Mouse (Mus musculus): ENCODE measurements around the gene Creb5. TPM values are rescaled to one million over a fixed set of nuclear protein-coding genes. Genes with fewer than 3 reads are reported as not detected.

Gene Creb5
- polyA plus RNA-seq, 2 experiments, result 20.0 to 46.1 TPM

DNA sequence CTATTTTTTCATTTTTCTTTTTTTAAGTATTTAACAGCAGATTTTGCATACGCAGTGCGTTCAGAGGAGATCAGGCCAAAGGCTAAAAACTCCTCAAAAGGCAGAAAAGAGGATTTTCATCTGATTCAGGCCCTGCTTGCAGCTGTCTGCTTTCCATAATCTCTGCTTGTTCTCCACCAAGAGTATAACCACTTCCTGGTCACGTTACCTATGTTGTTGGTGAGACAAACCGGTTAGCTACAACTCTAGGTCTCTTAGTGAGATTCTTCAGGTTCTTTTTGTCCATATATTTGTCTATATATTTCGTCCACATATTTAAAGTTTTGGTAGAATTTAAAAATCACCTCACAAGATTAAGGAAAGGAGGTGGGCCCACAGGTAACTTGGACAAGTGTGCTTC, 102.2 kb downstream of the Creb5 start:
- Histone ChIP-seq H3K4me3 (replicated peaks; ENCODE audit: low read length) (no peak overlapping the region), H3K27me3 (ENCODE audit: control insufficient read depth, insufficient read depth, low read length) (no peaks in the 10 kb centered on the region), H3K27ac (replicated peaks; ENCODE audit: low read depth, low read length) (no peak overlapping the region), H3K9ac (ENCODE audit: low read depth, low read length, severe bottlenecking) (no peak overlapping the region), H3K4me1 (ENCODE audit: control insufficient read depth, insufficient read depth, low read length) (peaks cover 35% of the 10 kb centered on the region), H3K9me3 (ENCODE audit: control insufficient read depth, low read length) (no peaks in the 10 kb centered on the region), H3K4me2 (replicated peaks; ENCODE audit: low read depth, low read length, severe bottlenecking) (no peak overlapping the region), H3K36me3 (ENCODE audit: control insufficient read depth, insufficient read depth, low read length) (peaks cover 13% of the 10 kb centered on the region; the same call in 1 of the 2 replicates)
- WGBS, result 93% methylated on average over 5 of the region's 5 CpGs
- no peak for TF ChIP-seq POLR2A (IDR thresholded peaks at IDR 0.05; ENCODE audit: borderline replicate concordance, extremely low read depth, insufficient read depth, insufficient read length)
- no peak for ATAC-seq (ENCODE audit: low FRiP score, low read depth)
- DNase-seq (ENCODE audit: low spot score), result no peak

- Histone ChIP-seq H3K9me3 (ENCODE audit: control insufficient read depth, low read length) (no peaks in the 10 kb centered on the region), H3K27me3 (ENCODE audit: control insufficient read depth, insufficient read depth, low read length) (no peaks in the 10 kb centered on the region), H3K4me3 (replicated peaks; ENCODE audit: low read length) (no peak overlapping the region), H3K9ac (ENCODE audit: low read depth, low read length, severe bottlenecking) (no peak overlapping the region), H3K36me3 (ENCODE audit: control insufficient read depth, insufficient read depth, low read length) (peaks cover 13% of the 10 kb centered on the region; the same call in 1 of the 2 replicates), H3K27ac (replicated peaks; ENCODE audit: low read depth, low read length) (peak overlapping the region; percentile 52; the same call in 1 of the 2 replicates), H3K4me1 (ENCODE audit: control insufficient read depth, insufficient read depth, low read length) (peaks cover 38% of the 10 kb centered on the region), H3K4me2 (replicated peaks; ENCODE audit: low read depth, low read length, severe bottlenecking) (no peak overlapping the region)
- no peak for ATAC-seq (ENCODE audit: low FRiP score, low read depth)
- no peak for TF ChIP-seq POLR2A (IDR thresholded peaks at IDR 0.05; ENCODE audit: borderline replicate concordance, extremely low read depth, insufficient read depth, insufficient read length)
- 15% methylated on average over 6 of the region's 6 CpGs for WGBS
- DNase-seq (ENCODE audit: low spot score), result no peak
Measured at GRCm38 (mm10) chr6:53390413-53390812, 103.3 kb downstream of the Creb5 start.

DNA sequence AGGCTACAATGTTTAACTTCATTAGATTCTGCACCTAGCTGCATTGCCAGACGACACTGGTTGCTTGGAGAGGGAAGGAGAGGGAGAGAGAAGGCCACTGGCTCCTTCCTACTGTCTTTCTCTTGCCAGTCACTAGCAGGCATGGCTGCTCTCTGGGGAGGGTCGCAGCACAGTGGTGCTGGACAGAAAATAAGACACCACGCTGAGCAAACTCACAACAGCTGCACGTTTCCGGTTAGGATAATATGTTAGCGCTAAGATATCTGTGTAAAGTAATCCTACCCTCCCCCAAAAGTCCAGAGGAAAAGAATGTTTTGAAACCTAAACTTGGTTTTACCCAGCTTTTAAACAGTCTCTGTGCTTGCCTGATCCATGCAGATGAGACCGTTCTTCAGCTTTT, 107.0 kb downstream of the Creb5 start:
- no peaks in the 10 kb centered on the region for H3K9me3 ChIP-seq (ENCODE audit: control insufficient read depth, low read length)
- peaks cover 37% of the 10 kb centered on the region for H3K4me1 ChIP-seq (ENCODE audit: control insufficient read depth, insufficient read depth, low read length)
- peak overlapping the region; percentile 28; the same call in 1 of the 2 replicates for H3K27ac ChIP-seq (replicated peaks; ENCODE audit: low read depth, low read length)
- no peaks in the 10 kb centered on the region for H3K27me3 ChIP-seq (ENCODE audit: control insufficient read depth, insufficient read depth, low read length)
- H3K4me2 ChIP-seq (replicated peaks; ENCODE audit: low read depth, low read length, severe bottlenecking), result no peak overlapping the region
- H3K4me3 ChIP-seq (replicated peaks; ENCODE audit: low read length), result no peak overlapping the region
- peak; percentile 79 for ATAC-seq (ENCODE audit: low FRiP score, low read depth)
- H3K36me3 ChIP-seq (ENCODE audit: control insufficient read depth, insufficient read depth, low read length), result 0 out of 2 replicates have a peak, but pooled peaks cover 14% of the 10 kb centered on the region
- H3K9ac ChIP-seq (ENCODE audit: low read depth, low read length, severe bottlenecking), result no peak overlapping the region
- TF ChIP-seq POLR2A (IDR thresholded peaks at IDR 0.05; ENCODE audit: borderline replicate concordance, extremely low read depth, insufficient read depth, insufficient read length), result no peak
- peak; percentile 62 for DNase-seq (ENCODE audit: low spot score)
- 22% methylated on average over 7 of the region's 7 CpGs for WGBS

GRCm38 (mm10) chr6:53395208-53395607, 108.1 kb downstream of the Creb5 start:
- DNase-seq (ENCODE audit: low spot score) (no peak), ATAC-seq (ENCODE audit: low FRiP score, low read depth) (no peak)
- Histone ChIP-seq H3K4me2 (replicated peaks; ENCODE audit: low read depth, low read length, severe bottlenecking) (no peak overlapping the region), H3K27ac (replicated peaks; ENCODE audit: low read depth, low read length) (no peak overlapping the region), H3K9me3 (ENCODE audit: control insufficient read depth, low read length) (no peaks in the 10 kb centered on the region), H3K9ac (ENCODE audit: low read depth, low read length, severe bottlenecking) (no peak overlapping the region), H3K27me3 (ENCODE audit: control insufficient read depth, insufficient read depth, low read length) (no peaks in the 10 kb centered on the region), H3K36me3 (ENCODE audit: control insufficient read depth, insufficient read depth, low read length) (0 out of 2 replicates have a peak, but pooled peaks cover 6% of the 10 kb centered on the region), H3K4me3 (replicated peaks; ENCODE audit: low read length) (no peak overlapping the region), H3K4me1 (ENCODE audit: control insufficient read depth, insufficient read depth, low read length) (peaks cover 43% of the 10 kb centered on the region)
- no peak for TF ChIP-seq POLR2A (IDR thresholded peaks at IDR 0.05; ENCODE audit: borderline replicate concordance, extremely low read depth, insufficient read depth, insufficient read length)
- WGBS, result 54% methylated on average over 4 of the region's 4 CpGs

DNA sequence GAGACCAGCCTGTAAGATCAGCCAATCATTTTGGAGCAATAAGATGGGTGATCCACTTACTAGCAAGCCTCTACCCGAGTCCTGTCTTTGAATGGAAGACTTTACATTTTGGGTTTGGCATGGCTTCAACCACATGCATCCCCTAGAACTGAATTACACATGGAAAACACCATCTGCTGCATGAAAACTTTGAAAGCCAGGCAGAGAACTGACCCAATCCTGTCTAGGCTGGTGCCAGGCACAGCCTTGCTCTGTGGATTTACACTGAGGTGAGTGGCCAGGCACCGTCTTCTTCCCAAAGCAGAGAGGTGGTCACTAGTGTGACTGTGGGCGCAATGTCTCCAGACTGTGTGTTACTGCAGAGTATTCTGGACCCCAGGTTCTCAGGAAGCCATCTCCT, 109.4 kb downstream of the Creb5 start:
- no peak for ATAC-seq (ENCODE audit: low FRiP score, low read depth)
- no peak for DNase-seq (ENCODE audit: low spot score)
- no peak overlapping the region for H3K4me2 ChIP-seq (replicated peaks; ENCODE audit: low read depth, low read length, severe bottlenecking)
- no peaks in the 10 kb centered on the region for H3K9me3 ChIP-seq (ENCODE audit: control insufficient read depth, low read length)
- H3K27ac ChIP-seq (replicated peaks; ENCODE audit: low read depth, low read length), result no peak overlapping the region
- H3K4me3 ChIP-seq (replicated peaks; ENCODE audit: low read length), result no peak overlapping the region
- H3K9ac ChIP-seq (ENCODE audit: low read depth, low read length, severe bottlenecking), result no peak overlapping the region
- no peaks in the 10 kb centered on the region for H3K27me3 ChIP-seq (ENCODE audit: control insufficient read depth, insufficient read depth, low read length)
- 0 out of 2 replicates have a peak, but pooled peaks cover 6% of the 10 kb centered on the region for H3K36me3 ChIP-seq (ENCODE audit: control insufficient read depth, insufficient read depth, low read length)
- peaks cover 44% of the 10 kb centered on the region for H3K4me1 ChIP-seq (ENCODE audit: control insufficient read depth, insufficient read depth, low read length)
- WGBS, result 93% methylated on average over 3 of the region's 3 CpGs
- TF ChIP-seq POLR2A (IDR thresholded peaks at IDR 0.05; ENCODE audit: borderline replicate concordance, extremely low read depth, insufficient read depth, insufficient read length), result no peak

- Histone ChIP-seq H3K4me1 (ENCODE audit: control insufficient read depth, insufficient read depth, low read length) (peaks cover 50% of the 10 kb centered on the region), H3K9me3 (ENCODE audit: control insufficient read depth, low read length) (no peaks in the 10 kb centered on the region), H3K4me2 (replicated peaks; ENCODE audit: low read depth, low read length, severe bottlenecking) (no peak overlapping the region), H3K27me3 (ENCODE audit: control insufficient read depth, insufficient read depth, low read length) (no peaks in the 10 kb centered on the region), H3K4me3 (replicated peaks; ENCODE audit: low read length) (no peak overlapping the region), H3K9ac (ENCODE audit: low read depth, low read length, severe bottlenecking) (no peak overlapping the region), H3K36me3 (ENCODE audit: control insufficient read depth, insufficient read depth, low read length) (0 out of 2 replicates have a peak, but pooled peaks cover 6% of the 10 kb centered on the region), H3K27ac (replicated peaks; ENCODE audit: low read depth, low read length) (no peak overlapping the region)
- no peak for TF ChIP-seq POLR2A (IDR thresholded peaks at IDR 0.05; ENCODE audit: borderline replicate concordance, extremely low read depth, insufficient read depth, insufficient read length)
- 36% methylated on average over 4 of the region's 4 CpGs for WGBS
- ATAC-seq (ENCODE audit: low FRiP score, low read depth) (no peak), DNase-seq (ENCODE audit: low spot score) (no peak)
Measured at GRCm38 (mm10) chr6:53397797-53398196, 110.7 kb downstream of the Creb5 start.
